Mouse (Mus musculus) thymus, postnatal 0 days (tissue): ENCODE measurements around the gene Fbxw15. TPM values are rescaled to one million over a fixed set of nuclear protein-coding genes. Genes with fewer than 3 reads are reported as not detected.
"Not testable (repeated sequence)": the region's sequence is repeated elsewhere in the genome, so short reads cannot be mapped to it uniquely, and the experiment has no call there.

Source experiments
- DNase-seq: peaks from one replicate; pipeline ENCODE4 v3.0.0-alpha.2; 2015; ENCODE audit warnings: low spot score
- polyA plus RNA-seq: library from polyadenylated mRNA; unstranded; fragments of >200 nt; fragmentation: Nextera tagmentation; extraction: Ambion mirVana; gene quantifications from 2 replicates; pipeline ENCODE4 v1.2.1, GENCODE M21; 2015

Gene Fbxw15
- polyA plus RNA-seq: not detected in 2 replicates

- DNase-seq: not testable (repeated sequence)
These were observed at the start of gene Fbxw15 for GRCm38 (mm10) chr9:109568162-109568561. Fbxw15 (minus strand) TSS chr9:109568262.

DNA sequence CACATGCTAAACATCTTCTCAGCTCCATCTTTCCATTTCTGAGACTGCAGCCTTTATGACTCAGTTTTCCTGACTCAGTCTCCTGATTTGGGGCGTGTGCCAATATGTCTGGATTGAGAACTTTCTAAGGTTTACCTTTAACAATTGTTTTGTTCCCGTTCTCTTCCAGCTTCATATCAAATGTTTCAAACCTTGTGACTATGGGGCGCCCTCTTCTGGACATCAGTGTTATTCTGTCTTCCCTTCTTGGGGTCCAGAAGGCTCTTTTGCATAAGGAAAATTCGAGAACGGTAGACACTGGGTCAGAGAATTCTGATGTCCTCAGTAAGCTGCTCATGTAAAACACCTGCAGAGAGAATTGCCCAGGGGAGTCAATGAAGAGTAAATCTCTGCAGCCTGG, 38.8 kb upstream of the Fbxw15 start:
- DNase-seq: not testable (repeated sequence)

DNA sequence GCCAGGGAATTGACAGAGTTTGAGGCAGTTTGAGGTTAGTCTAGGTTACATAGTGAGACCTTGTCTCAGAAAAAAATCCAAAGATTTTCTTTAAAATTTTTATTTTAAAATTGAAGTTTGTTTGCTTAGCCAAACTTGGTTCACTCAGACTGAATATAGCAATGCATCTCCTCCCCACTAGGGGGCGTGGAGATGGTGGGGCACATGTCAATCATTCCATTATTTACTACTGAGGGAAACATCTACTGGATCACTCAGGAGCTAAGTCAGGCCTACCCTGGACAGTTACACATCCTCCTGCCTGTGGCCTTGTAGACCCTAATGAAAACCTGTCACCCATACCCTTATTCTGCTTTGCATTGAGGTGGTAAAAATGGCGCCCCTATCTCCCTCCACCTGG, 34.1 kb upstream of the Fbxw15 start:
- not testable (repeated sequence) for DNase-seq

DNA sequence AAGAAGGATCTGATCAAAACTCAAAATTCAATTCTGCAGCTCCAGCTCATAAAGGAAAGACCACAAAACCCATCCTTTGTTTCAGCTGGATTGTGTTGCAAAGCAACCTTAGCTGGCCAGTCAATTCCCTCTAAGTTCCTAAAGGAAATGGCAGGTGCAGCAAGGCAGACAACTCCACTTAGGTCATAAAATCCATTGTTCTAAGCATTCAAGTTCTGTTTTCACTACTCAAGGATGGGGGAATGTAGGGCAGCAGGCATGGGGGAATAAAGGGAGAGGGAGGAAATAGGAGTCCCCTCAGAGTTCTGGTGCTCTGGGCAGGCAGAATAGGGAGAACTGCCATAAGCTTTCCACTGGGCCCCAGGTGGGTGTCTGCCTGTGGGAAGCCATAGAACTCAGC, 29.2 kb upstream of the Fbxw15 start:
- no peak for DNase-seq

DNA sequence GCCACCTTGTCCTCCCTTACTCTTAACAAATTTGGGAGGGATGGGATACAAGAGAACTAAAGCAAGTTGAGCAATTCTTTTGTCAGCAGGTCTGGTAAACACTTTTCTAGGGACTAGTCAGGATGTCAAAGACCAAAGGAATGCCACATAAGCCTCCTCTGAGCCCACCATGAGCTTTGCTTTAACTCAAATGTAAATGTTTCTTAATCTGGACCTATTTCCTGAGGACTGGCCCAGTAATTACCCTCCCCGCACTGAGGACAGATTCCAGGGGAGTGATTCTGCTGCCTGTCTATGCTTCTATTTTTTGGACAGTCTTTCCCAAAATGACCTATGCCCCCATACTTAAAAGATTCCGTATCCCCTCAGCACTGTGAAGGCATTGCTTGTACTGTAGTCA, 26.8 kb upstream of the Fbxw15 start:
- DNase-seq: no peak

DNA sequence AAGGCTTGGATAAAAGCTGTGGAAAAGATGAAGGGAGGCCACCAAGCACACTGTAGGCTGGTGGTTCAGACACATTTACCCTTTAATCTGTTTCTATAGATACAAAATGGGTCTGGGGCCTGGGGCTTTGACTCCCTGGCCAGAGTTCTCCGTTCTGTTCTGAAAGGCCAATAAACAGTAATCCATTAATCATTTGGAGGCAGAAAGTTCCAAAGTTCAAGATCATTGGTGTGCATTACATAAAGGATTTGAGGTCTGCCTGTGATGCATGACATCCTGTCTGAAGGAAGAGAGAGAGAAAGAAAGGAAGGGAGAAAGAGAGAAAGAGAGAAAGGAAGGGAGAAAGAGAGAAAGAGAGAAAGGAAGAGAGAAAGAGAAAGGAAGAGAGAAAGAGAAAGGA, 2.5 kb downstream of the Fbxw15 start:
- no peak for DNase-seq

DNA sequence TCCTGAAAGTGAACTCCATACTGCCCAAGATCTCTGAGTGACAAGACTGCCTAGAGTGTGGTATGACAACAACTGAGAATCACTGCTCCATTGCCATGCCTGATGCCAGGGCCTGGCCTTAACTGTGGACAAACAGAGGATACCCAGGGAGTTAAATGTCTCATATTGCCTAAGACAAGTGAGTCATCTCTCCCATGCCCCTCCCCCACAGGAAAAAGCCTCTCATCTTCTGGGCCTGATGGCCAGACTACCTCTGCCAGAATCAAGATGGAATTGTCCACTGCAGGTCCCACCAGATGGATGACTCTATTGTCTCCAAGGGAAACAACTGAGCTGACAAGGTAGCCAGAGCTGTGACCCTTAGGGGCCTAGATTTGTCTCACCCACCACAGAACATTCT, 6.0 kb downstream of the Fbxw15 start:
- not testable (repeated sequence) for DNase-seq

DNA sequence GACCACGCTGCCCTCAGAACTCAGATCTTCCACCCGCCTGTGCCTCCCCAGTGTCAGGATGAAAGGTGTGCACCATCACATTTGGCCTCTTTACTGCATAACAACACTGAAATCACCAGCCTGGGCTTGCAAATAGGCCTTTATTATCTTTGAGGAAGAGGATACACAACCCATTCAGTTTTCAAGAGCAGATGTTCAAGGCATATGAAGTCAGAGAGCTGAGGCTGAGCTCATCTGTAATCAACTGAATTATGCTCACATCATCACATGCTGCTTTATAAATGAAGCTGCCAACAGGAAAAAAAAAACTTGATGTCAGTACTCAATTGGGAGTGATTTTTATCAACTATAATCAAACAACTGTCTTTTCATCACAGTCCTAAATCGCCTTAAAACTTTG, 15.6 kb downstream of the Fbxw15 start:
- DNase-seq: no peak

GRCm38 (mm10) chr9:109549666-109550065, 18.4 kb downstream of the Fbxw15 start:
- not testable (repeated sequence) for DNase-seq

GRCm38 (mm10) chr9:109523385-109524064, 44.5 kb downstream of the Fbxw15 start:
- no peak for DNase-seq

Other genes starting within 250 kb of the Fbxw15 start
- not detected in 2 replicates for gene Fbxw28, start 228.6 kb downstream of the Fbxw15 start, polyA plus RNA-seq
- not detected in 2 replicates for gene Fbxw22, start 164.0 kb downstream of the Fbxw15 start, polyA plus RNA-seq
- gene Fbxw16, start 119.1 kb downstream of the Fbxw15 start, polyA plus RNA-seq: not detected in 2 replicates
- gene Fbxw19, start 72.4 kb downstream of the Fbxw15 start, polyA plus RNA-seq: not detected in 2 replicates
- gene Fbxw24, start 57.8 kb upstream of the Fbxw15 start, polyA plus RNA-seq: 0.08 TPM in 1 of 2 replicates, not detected in the other
- not detected in 2 replicates for gene Fbxw25, start 96.4 kb upstream of the Fbxw15 start, polyA plus RNA-seq
- gene Fbxw18, start 134.4 kb upstream of the Fbxw15 start, polyA plus RNA-seq: not detected in 2 replicates
- not detected in 2 replicates for gene Fbxw26, start 177.8 kb upstream of the Fbxw15 start, polyA plus RNA-seq
- not detected in 2 replicates for gene Fbxw27, start 222.4 kb upstream of the Fbxw15 start, polyA plus RNA-seq
- 0.81 TPM in 1 of 2 replicates, not detected in the other for gene Spink8, start 244.0 kb upstream of the Fbxw15 start, polyA plus RNA-seq